Mouse (Mus musculus): ENCODE results near the gene Fyttd1. TPM values are rescaled to one million over a fixed set of nuclear protein-coding genes. Genes with fewer than 3 reads are reported as not detected.
"Not testable (repeated sequence)": the region's sequence is repeated elsewhere in the genome, so short reads cannot be mapped to it uniquely, and the experiment has no call there.

Gene Fyttd1
- total RNA-seq (2015; ENCODE audit: low replicate concordance) (5.6 and 6.0 TPM in 2 replicates), total RNA-seq (2017; ENCODE audit: low replicate concordance) (9.5 and 11.8 TPM in 2 replicates)

DNA sequence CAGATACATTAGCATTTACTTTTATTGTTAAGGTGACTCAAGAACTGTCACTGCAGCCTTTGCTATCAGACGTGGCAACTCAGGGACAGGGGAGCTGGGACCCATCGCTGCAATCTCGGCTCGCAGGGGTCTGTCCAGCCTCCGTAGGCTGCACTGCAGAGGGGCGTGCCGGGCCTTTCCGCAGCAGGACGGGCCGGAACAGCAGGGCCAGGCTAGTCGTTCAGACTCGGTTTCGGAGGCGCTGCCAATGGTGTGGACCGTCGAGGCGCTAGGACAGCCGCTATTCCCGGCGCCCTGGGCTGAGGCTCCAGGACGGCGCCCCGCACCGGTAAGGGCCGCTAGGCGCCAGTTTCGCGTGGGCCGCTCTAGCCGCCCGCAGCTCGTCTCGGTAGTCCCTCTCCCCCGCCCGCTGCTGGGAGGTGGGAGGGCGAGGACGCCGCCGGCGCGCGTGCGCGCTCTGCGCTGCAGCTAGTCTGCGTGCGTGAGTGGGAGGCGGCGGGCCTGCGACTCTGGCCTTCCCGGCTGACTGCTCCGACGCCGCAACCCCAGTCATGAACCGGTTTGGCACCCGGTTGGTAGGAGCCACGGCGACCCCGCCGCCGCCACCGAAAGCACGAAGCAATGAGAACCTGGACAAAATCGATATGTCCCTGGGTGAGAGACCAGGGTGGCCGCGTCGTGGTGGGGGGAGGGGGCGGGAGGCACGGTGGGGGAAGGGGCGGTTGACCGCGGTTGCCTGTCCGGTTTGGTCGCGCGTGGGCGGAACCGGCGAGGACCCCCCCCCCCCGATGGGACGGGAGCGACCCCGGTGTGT, at the start of gene Fyttd1, which contains the start of gene Rubcn:
Gene Fyttd1 (plus strand): TSS at position 158 of the 814 bp plus-strand sequence.
Gene Rubcn (minus strand): TSS at position 424 of the 814 bp plus-strand sequence.
- peak; percentile 97 for ATAC-seq (replicated peaks; ENCODE audit: low FRiP score, poor library complexity, severe bottlenecking)

DNA sequence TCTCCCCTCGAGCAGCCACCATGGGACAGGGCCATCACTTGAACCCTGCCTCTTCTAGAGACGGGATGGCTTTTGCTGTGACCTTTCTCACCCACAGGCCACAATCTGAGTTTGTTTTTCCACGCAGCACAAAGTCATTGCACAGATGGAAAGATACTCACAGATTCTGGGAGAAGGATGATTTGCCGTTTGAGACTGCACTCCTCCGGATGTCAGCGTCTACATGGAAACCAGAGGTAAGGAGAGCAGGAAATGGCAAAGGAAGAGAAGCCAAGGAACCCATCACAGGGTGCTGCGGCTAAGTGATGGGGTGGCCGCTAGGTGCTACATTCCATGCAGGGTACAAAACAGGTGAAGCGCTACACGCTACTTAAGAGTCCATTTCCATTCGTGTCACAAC, 48.2 kb upstream of the Fyttd1 start:
- no peak for ATAC-seq (replicated peaks; ENCODE audit: low FRiP score, poor library complexity, severe bottlenecking)

DNA sequence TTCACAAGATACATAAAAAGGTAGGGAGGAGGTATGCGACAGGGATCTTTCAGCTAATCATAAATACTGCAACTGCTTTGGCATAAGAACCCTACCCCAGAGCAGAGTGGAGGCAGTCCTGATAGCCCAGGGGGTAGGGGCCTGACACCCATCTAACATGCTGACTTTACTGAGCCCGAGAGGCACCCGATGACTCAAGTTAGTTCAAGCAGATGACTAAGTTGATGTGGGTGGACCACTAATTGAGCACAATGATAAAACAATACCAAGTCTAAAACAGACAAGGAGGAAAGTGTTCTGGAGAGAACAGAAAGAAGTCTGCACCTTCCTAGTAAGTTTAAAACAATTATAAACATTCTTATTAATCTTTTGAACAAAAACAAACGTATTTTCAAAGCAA, 45.8 kb upstream of the Fyttd1 start:
- ATAC-seq (replicated peaks; ENCODE audit: low FRiP score, poor library complexity, severe bottlenecking) = no peak

DNA sequence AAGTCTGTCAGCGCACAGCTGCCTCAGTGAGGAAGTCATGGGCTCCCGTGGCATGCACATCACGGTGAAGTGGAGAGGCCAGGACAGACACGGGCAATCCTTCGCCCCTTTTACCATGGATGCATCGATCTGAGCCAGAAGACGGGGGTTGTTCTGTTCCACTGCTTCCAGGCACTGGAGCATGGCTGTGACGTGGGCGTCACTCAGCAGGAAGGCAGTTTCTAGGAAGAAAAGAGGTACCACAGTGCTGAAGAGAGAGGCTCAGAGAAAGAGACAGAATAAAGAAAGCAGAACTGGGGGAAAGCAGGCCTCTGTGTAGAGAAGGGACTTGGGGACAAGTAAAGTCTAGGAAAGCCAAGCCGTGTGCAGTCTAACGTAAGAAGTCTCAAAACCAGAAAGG, 30.2 kb upstream of the Fyttd1 start:
- no peak for ATAC-seq (replicated peaks; ENCODE audit: low FRiP score, poor library complexity, severe bottlenecking)

DNA sequence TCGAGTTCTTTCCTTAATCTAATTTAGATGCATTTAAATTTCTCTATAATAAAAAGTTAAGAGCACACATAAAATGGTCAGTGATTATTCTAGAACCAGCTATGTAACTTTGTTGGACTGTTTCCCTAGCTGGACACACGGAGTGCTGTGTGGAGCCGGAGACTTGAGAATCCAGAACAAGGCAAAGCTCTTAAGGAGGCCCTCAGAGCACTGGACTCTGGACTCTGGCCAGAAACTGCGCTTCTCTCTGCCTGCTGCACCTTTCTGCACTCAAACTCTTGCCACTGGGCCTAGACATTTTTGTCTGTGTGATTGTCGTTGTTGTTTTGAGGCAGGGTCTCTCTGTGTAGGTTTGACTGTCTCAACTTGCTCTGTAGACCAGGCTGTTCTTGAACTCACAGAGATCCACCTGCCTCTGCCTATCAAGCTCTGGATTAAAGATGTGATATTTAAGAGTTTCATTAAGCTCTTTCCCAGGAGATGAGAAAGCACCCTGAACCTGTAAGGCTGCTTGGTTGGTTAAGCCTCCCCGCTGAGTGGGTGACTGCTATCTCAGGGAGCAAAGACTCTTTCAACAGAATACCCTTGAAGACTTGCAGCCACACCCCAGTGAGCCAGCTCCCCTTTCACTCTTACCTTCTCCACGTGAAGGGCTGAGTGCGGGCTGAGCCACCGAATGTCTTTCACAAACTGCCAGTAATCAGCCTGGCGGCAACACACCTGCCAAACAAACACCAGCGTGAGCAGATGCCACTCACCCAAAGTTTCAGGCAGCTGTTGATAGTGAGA, 28.1 kb upstream of the Fyttd1 start:
- no peak for ATAC-seq (replicated peaks; ENCODE audit: low FRiP score, poor library complexity, severe bottlenecking)

DNA sequence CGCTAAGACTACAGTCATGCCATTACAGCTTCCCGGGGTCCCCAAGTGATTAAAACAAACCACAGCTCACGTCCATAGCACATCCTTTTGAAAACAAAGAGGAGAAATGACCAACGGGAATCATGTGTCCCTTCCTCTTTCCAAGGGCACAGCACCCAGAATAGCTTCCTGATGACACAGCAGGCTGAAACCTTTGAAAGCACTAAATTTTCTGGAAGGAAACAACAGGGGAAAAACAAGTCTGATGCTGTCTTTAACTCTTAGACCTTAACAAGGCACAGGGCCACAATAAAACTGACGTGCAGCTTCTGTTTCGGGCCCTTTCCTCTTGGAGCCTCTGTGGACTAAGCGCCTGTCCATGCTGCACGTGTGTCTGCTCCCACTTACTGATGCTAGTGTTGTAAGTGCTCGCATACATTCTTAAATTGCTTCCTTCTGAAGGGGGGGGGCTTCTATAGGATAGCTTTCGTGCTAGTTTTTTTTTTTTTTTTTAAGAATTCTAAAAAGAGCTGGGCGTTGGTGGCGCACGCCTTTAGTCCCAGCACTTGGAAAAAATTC, 23.7 kb upstream of the Fyttd1 start:
- no peak for ATAC-seq (replicated peaks; ENCODE audit: low FRiP score, poor library complexity, severe bottlenecking)

DNA sequence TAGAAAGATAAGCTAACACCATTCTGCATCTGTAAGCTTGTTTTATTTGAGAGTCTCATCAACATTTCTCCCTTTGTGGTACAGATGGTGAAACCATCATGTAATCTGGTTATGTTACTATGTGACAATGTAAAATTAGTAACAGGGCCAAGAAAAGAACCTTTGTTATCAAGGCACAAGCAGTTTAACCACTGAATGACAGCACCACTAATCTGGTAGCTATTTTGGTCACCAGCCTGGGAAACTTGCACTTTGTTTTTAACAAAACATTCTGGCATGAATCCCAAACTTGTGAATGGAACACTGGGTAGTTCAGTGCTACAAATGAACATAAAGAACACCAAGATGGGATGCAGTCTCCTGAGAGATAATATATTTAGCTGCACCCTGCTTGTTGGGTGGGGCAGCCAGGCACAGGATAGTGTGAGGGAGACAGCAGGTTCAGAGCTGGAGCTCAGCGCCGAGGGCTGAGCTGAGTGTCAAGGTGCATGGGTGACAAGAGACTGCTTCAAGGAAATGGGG, 23.2 kb upstream of the Fyttd1 start:
- no peak for ATAC-seq (replicated peaks; ENCODE audit: low FRiP score, poor library complexity, severe bottlenecking)

DNA sequence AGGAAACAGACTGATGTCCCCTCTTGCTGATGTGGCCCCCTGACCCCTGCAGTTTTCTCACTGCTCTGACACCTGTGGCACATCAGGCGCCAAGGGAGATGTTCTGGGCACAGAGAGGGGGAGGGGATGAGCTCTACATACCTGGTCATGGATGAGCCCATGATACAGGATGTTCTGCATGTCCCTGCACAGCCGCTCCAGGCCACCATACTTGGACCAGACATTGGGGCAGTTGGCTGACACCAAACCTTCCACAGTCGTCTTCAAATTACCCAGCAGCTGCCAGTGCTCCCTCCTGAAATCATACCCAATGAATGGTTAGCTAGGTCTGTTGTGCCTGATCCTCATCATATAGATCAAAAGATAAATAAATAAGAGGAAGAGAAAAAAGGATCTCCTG, 20.5 kb upstream of the Fyttd1 start:
- ATAC-seq (replicated peaks; ENCODE audit: low FRiP score, poor library complexity, severe bottlenecking) = no peak

DNA sequence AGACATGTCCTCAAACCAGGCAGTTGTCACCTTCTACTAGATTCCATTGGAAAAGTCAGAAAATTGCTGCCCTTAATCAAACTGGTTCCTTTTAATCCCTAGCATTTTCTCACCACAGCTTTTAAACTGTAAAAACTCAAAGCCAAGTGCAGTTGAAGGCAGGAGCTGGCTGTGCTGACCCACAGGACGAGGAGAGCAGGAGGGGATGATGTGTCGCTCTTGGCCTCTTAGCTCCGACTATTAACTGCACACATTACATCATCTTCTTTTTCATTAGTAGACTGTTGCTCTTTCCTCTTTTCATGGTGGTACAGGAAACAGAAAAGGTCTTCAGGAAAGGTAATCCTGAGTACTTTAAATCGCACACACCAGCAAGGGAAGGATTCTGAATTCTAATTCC, 18.9 kb upstream of the Fyttd1 start:
- ATAC-seq (replicated peaks; ENCODE audit: low FRiP score, poor library complexity, severe bottlenecking) = no peak

DNA sequence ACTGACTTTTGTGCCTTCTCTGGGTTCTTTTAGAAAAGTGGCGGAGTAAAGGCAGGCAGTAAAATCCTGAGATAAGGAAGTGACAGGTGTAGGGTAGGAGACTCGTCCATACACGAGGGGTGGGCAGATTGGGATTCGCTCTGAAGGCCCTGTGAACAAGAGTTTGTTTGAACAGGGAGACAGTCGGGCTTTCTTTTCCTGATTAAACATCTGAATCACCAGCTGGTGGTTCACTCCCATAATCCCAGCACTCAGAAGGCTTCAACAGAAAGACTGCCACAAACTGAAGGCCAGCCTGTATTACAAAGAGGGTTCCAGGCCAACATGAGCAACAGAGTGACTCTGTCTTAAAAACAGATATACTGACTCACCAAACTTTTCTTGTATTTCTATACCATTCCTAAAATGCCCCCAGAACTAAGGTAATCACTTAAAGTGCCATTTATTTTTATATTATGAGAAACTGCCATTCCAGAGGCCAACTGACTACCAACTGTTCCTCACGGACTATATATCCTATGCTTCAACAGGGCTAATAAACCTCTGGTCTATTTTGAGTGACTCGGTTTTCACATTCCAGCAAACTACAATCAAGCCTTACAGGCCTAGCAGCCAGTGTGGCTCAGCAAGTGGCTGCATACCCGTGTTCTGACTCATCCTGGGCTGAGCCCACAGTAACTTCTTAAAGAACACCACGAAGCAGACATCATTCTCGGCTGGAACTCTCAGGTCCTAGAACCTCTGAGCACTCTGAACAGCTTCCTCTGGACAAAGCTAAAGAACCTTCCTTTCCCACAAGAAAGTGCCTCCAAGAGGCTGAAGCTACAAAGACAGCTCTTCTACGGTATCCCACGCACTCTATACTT, 18.3 kb upstream of the Fyttd1 start:
- ATAC-seq (replicated peaks; ENCODE audit: low FRiP score, poor library complexity, severe bottlenecking) = no peak

DNA sequence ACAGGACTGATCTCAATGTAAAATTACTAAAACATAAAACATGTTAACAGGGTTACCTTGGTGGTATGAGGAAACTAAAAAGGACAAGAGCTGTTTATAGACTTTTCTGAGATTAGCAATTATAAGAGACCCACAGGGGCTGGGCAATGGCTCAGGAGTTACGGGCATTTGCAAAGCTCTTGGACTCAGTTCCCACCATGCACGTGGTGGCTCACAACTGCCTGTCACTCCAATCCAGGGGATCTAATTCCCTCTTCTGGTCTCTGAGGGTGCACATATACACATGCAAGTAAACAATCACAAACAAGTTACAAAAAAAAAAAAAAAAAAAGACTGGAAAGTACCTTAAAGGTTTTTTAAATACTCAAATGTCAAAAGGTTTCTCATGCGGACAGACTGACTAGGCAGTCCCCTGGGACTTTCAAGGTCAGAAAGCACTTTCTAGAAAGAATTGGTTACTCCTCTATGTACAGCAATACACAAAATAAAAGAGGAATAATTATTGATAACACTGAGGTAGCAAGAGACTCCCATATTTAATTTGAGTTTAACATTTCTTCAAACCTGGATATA, 15.4 kb upstream of the Fyttd1 start:
- no peak for ATAC-seq (replicated peaks; ENCODE audit: low FRiP score, poor library complexity, severe bottlenecking)

DNA sequence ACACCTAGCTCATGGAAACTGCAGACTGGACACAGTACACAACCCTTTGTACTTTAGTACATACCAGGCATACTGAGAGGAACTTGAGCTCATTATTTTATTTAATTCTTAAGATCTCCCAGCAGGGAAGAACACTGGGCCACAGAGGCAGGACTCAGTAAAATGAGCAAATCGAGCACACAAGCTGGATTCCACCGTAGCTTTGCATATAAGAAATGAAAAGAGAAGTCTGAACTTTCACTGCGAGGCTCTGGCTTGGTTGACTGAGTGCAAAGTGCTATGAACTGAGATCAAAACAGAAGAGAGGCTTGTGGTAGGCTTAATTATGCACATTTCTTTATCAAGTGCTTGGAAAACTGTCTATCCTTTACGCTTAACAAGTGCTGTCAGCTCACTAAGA, 11.9 kb upstream of the Fyttd1 start:
- ATAC-seq (replicated peaks; ENCODE audit: low FRiP score, poor library complexity, severe bottlenecking) = no peak

DNA sequence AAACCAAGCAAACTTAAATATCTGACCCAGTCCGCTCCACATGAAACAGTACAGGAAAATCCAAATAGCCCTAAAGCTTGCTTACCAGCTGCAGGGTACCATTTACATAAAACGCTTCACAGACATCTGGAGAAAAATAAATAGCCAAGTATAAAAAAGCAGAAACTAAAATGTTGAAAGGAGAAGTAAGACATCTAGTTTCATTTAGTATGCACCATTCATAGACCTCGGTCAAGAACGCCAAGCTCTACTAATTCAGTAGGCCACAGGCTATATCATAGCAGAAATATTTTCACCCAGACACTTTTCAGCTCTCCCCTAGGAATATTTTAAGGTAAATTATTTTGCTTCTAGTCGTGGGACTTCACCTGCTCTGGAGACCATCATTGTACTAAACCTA, 10.6 kb upstream of the Fyttd1 start:
- ATAC-seq (replicated peaks; ENCODE audit: low FRiP score, poor library complexity, severe bottlenecking) = no peak

DNA sequence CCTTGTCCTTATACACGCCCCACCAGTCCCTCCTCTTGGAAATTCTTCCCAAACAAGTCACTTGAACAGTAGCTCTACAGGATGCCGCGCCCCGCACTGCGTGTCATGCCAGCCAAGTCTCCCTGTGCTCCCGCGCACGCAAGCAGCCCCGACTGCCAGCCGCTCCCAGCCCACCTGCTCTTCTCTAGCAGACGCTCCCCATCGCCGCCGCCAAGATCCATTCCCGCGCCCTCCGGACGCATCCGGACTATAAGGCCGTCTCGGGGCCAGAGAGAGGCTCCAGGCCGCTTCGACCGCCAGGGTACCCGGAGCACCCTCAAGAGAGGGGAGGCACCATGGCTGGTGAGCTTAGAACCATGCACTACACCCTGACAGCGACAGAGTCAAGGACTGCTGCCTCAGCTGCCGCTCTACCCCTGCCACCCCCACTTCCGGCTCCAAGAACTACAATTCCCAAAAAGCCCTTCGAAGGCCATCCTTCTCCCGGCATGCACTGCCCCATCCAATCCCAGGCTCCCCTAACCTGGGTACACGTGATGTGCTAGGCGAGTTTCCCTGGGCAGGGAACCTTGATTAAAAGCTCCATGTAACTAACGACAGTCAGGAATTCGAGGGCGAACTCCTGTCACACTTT, 9.3 kb upstream of the Fyttd1 start:
- ATAC-seq (replicated peaks; ENCODE audit: low FRiP score, poor library complexity, severe bottlenecking) = peak; percentile 89

DNA sequence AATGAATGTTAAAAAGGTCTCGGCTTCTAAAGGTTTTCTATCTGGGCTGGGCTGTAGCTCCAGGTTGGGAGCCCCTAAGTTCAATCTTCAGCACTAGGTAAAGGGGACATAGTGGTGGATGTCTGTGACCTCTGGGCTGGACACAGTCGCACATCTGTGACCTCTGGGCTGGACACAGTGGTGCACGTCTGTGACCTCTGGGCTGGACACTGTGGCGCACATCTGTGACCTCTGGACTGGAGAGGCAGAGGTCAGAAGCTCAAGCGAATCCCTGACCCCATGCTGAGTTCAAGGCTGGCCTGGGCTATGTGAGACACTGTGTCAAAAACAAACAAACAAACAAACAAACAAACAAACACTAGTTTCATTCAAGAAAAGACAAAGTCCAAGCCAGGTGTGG, 7.1 kb upstream of the Fyttd1 start:
- no peak for ATAC-seq (replicated peaks; ENCODE audit: low FRiP score, poor library complexity, severe bottlenecking)

DNA sequence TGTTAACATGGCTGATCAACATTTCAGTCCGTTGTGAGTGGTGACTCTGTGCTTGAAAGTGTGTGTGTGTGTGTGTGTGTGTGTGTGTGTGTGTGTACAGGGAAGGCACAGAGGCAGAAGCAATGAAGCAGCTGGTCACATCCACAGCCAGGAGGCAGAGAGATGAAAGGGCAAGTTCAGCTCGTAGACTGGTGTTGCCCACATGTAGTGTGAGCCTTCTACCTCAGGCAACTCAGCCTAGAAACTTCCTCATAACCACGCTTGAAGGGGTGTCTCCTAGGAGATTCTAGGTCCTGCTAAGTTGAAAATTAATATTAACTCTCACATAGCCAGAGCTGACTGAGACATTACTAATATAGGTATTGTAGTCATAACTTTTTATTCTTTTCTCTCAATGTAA, 3.9 kb upstream of the Fyttd1 start:
- no peak for ATAC-seq (replicated peaks; ENCODE audit: low FRiP score, poor library complexity, severe bottlenecking)

DNA sequence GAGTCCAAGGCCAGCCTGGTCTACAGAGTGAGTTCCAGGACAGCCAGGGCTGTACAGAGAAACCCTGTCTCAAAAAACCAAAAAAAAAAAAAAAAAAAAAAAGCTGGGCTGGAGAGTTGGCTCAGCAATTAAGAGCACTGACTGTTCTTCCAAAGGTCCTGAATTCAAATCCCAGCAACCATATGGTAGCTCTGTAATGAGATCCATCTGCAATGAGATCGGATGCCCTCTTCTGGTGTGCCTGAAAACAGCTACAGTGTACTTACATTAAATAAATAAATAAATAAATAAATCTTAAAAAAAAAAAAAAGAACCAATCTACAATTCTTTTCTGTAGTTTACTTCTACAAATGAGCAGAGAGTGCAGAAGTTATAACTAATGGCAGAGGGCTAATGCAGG, 2.0 kb upstream of the Fyttd1 start:
- not testable (repeated sequence) for ATAC-seq (replicated peaks; ENCODE audit: low FRiP score, poor library complexity, severe bottlenecking)

DNA sequence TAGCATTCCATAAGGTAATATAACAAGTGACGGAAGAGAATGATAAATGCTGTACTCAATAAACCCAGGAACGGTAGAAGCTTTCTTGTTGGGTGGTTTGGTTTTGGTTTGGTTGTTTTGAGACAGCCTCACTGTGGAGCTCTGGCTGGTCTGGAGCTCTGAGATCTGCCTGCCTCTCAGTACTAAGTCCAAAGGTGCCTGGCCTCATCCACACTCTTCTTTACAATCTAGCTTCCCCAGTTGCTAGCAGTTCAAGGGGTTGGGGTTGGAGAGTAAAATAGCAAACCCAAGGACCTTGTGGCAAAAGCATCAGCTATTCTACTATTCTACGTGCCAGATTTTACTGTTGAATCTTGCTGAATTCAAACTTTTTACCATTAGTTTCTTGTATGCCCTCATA, 1.5 kb upstream of the Fyttd1 start:
- ATAC-seq (replicated peaks; ENCODE audit: low FRiP score, poor library complexity, severe bottlenecking) = no peak

DNA sequence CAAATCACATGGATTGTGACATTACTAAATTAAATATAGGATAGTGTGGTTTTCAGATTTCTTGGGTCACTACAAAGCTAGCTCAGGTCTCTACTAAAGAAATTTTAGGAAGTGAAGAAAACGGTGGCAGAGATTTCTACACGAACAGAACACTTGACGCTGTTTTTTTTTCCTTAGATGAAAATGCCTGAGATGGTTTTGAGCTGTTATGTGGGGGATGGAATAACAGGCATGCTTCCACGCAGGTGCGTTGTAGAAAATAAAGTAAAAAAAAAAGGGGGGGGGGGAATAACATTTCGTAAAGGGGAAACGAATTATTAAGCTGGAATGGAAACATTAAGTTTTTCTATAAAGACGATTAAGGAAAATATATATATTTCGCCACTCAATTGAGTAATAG, 469 bp upstream of the Fyttd1 start:
- no peak for ATAC-seq (replicated peaks; ENCODE audit: low FRiP score, poor library complexity, severe bottlenecking)

Measured in erythroblast, adult 5-6 weeks (primary cell).